Mouse (Mus musculus) CH12F3 (cell line): ENCODE measurements around the gene Klrb1b.

Experiments used
- in situ Hi-C: fragments of 300-500 bp; cut with MboI; formaldehyde crosslinking; loops from 2 replicates; pipeline ENCODE4 v1.14.3; 2020; ENCODE audit warnings: low sequenced_read_pairs

The Klrb1b gene

GRCm38 (mm10) chr6:128826132-128826531 is at the start of gene Klrb1b, which contains the start of gene Gm44511:
Gene Klrb1b, minus strand, starts transcription at chr6:128826331.
Gene Gm44511, minus strand, starts transcription at chr6:128826315.
- in situ Hi-C loops: no loop called here

- in situ Hi-C loops: no loop called here
Measured at GRCm38 (mm10) chr6:128871910-128872610, 45.9 kb upstream of the Klrb1b start.

GRCm38 (mm10) chr6:128868861-128869260 is 42.7 kb upstream of the Klrb1b start:
- in situ Hi-C loops: no loop called here

- in situ Hi-C loops: loop anchor here (10.0 kb wide), 2 partner anchors 197 to 507 kb away; no protein-coding TSS in a partner anchor
Measured at GRCm38 (mm10) chr6:128857976-128858375, 31.8 kb upstream of the Klrb1b start.

GRCm38 (mm10) chr6:128856250-128856649 is 30.1 kb upstream of the Klrb1b start:
- in situ Hi-C loops: loop anchor here (10.0 kb wide), 2 partner anchors 199 to 509 kb away; no protein-coding TSS in a partner anchor

- in situ Hi-C loops: loop anchor here (10.0 kb wide), 2 partner anchors 199 to 509 kb away; no protein-coding TSS in a partner anchor
Measured at GRCm38 (mm10) chr6:128855477-128855876, 29.3 kb upstream of the Klrb1b start.

- in situ Hi-C loops: loop anchor here (10.0 kb wide), 2 partner anchors 200 to 510 kb away; no protein-coding TSS in a partner anchor
Measured at GRCm38 (mm10) chr6:128854895-128855294, 28.8 kb upstream of the Klrb1b start.

- in situ Hi-C loops: loop anchor here (10.0 kb wide), 2 partner anchors 201 to 511 kb away; no protein-coding TSS in a partner anchor
Measured at GRCm38 (mm10) chr6:128854024-128854820, 28.1 kb upstream of the Klrb1b start.

- in situ Hi-C loops: loop anchor here (10.0 kb wide), 2 partner anchors 202 to 512 kb away; no protein-coding TSS in a partner anchor
Measured at GRCm38 (mm10) chr6:128852766-128853165, 26.6 kb upstream of the Klrb1b start.

- in situ Hi-C loops: loop anchor here (10.0 kb wide), 2 partner anchors 204 to 514 kb away; no protein-coding TSS in a partner anchor
Measured at GRCm38 (mm10) chr6:128851151-128851550, 25.0 kb upstream of the Klrb1b start.

GRCm38 (mm10) chr6:128850671-128851070 is 24.5 kb upstream of the Klrb1b start:
- in situ Hi-C loops: loop anchor here (10.0 kb wide), 2 partner anchors 204 to 514 kb away; no protein-coding TSS in a partner anchor

GRCm38 (mm10) chr6:128849902-128850301 is 23.8 kb upstream of the Klrb1b start:
- in situ Hi-C loops: loop anchor here (5.0 to 10.0 kb wide), 3 partner anchors 205 to 515 kb away; no protein-coding TSS in a partner anchor

- in situ Hi-C loops: loop anchor here (5.0 kb wide), 1 partner anchor 400 kb away; no protein-coding TSS in a partner anchor
Measured at GRCm38 (mm10) chr6:128847401-128847800, 21.3 kb upstream of the Klrb1b start.

GRCm38 (mm10) chr6:128845998-128846542 is 19.9 kb upstream of the Klrb1b start:
- in situ Hi-C loops: loop anchor here (5.0 kb wide), 1 partner anchor 401 kb away; no protein-coding TSS in a partner anchor

- in situ Hi-C loops: loop anchor here (5.0 kb wide), 1 partner anchor 402 kb away; no protein-coding TSS in a partner anchor
Measured at GRCm38 (mm10) chr6:128845319-128845979, 19.3 kb upstream of the Klrb1b start.

- in situ Hi-C loops: loop anchor here (5.0 kb wide), 2 partner anchors 42 to 403 kb away; no protein-coding TSS in a partner anchor
Measured at GRCm38 (mm10) chr6:128844586-128845080, 18.5 kb upstream of the Klrb1b start.

GRCm38 (mm10) chr6:128844131-128844530 is 18.0 kb upstream of the Klrb1b start:
- in situ Hi-C loops: loop anchor here (5.0 kb wide), 1 partner anchor 42 kb away; no protein-coding TSS in a partner anchor

- in situ Hi-C loops: loop anchor here (5.0 kb wide), 1 partner anchor 41 kb away; no protein-coding TSS in a partner anchor
Measured at GRCm38 (mm10) chr6:128843479-128843992, 17.4 kb upstream of the Klrb1b start.

GRCm38 (mm10) chr6:128842945-128843478 is 16.9 kb upstream of the Klrb1b start:
- in situ Hi-C loops: loop anchor here (5.0 kb wide), 1 partner anchor 41 kb away; no protein-coding TSS in a partner anchor
